Mouse (Mus musculus): ENCODE results near the gene Ints11.

Ints11 gene

GRCm38 (mm10) chr4:155847591-155848352 is 21.6 kb upstream of the Ints11 start:
- DNase-seq (ENCODE audit: extremely low read depth, insufficient read length, low spot score), result peak; percentile 51

DNA sequence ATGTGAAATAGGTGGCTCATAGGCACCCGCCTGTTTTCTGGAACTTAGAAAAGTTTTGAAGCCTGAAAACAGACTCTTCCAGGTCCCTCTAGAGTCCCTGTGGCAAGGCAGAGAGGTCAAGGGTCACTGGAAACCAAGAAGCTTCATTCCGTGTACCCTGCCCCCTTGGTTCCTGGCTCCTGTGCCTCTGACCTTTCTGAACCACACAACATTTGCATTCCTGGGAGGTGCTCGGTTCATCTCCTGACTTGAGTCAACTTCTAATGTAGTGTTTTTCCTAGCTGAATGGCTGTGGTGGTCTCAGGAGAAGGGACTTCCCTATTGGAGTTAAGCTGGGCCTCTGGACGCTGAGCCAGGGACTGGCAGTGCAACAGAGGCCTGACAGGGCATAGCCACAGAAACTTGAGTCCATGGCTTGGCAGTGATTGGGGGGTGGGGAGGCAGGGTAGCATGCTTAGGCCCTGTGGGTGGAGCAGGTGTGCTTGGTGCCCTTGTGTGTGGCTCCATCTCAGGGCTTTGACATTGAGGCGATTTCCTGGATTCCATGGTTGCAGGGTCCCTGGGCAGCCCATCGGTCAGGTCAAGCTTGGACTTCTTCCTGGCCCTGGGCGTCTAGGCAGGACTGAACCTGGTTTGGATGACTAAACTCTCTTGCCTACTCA is 20.8 kb upstream of the Ints11 start:
- no peak for DNase-seq (ENCODE audit: extremely low read depth, insufficient read length, low spot score)

DNA sequence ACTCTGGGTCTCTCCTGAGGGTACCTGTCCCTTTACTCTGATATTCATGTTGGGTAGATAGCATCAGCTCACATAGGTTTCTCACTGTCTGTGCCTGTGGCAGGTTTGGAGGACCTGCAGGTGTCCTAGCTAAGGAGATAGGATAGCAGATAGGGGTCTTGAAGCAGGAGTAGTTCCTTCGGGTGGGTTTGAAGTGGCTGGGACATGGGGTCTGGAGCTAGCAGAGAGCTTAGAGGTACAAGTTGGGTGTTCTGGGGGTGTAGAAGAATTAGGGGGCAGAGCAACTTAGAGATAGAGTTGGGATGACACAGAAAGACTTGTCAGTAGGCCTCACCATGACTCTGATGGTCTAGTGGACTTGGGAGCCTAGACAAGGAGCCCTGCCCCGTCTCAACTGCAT is 20.0 kb upstream of the Ints11 start:
- no peak for DNase-seq (ENCODE audit: extremely low read depth, insufficient read length, low spot score)

- DNase-seq (ENCODE audit: extremely low read depth, insufficient read length, low spot score), result no peak
These were observed 19.4 kb upstream of the Ints11 start for GRCm38 (mm10) chr4:155849792-155850451.

DNA sequence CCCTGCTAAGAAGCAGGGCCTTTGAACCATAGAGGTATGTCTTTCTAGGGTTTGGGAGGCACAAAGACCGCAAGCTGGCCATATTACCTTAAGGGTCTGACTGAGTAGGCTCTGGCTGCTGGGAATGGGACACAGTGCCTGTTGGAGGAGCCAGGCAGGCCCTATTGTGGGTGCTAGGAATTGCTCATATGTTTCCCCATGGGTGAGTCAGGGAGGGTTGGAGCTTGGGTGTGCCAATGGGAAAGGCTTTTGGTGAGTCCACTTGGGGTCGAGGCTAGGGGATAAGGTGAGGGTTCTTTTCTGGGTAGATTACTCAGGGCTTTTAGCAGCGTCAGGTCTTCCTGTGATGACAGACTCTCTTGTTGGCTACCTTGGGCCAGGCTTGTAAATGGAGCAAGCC is 18.0 kb upstream of the Ints11 start:
- DNase-seq (ENCODE audit: extremely low read depth, insufficient read length, low spot score), result no peak

DNA sequence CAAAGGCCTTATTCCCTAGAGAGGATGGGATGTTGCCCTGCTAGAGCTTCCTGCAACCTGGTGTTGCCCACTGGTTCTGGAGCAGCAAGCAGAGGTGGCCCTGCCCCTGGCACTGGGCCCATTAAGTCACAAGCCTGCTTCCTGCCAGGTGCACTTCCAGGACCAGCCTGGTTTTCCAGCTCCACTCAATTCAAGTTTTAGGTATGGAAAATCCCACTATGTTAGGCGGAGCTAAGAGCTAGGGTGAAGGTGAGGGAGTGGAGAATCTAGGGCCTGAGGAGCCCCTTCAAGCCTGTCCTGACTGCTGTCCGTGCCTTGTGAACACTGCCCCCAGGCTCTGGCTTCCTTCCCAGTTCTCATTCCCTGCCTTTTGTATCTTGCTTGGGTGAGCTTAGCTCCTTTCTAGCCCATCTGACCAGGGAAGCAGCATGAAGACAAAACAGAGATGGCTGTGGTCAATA is 17.4 kb upstream of the Ints11 start:
- DNase-seq (ENCODE audit: extremely low read depth, insufficient read length, low spot score), result no peak

DNA sequence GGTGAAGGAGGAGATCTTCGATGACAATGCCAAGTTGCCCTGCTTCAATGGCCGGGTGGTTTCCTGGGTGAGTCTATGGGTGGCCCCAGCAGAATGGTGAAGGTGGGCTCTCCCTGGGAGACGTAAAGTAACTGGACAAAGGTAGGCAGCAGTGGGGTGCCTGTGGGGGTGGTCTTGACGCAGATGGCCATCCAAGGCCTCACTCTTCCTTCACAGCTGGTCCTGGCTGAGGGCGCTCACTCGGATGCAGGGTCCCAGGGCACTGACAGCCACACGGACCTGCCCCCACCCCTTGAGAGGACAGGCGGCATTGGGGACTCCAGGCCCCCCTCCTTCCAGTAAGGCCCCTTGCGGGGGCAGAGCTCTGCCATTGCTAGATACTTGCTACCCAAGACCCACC is 15.9 kb upstream of the Ints11 start:
- DNase-seq (ENCODE audit: extremely low read depth, insufficient read length, low spot score), result no peak

- no peak for DNase-seq (ENCODE audit: extremely low read depth, insufficient read length, low spot score)
These were observed 14.4 kb upstream of the Ints11 start for GRCm38 (mm10) chr4:155854991-155855390.

DNA sequence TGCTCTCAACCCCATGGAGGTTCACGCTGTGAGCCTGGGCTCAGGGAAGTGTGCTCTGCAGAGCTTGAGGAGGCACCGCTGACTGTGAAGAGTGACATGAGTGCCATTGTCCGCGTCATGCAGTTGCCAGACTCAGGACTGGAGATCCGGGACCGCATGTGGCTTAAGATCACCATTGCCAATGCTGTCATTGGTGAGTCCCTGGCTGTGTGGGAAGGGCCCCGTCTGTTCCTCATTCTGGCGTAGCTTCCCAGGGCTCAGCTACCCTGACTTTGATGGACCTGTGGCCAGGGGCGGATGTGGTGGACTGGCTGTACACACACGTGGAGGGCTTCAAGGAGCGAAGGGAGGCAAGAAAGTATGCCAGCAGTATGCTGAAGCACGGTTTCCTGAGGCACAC is 13.3 kb upstream of the Ints11 start:
- DNase-seq (ENCODE audit: extremely low read depth, insufficient read length, low spot score), result no peak

DNA sequence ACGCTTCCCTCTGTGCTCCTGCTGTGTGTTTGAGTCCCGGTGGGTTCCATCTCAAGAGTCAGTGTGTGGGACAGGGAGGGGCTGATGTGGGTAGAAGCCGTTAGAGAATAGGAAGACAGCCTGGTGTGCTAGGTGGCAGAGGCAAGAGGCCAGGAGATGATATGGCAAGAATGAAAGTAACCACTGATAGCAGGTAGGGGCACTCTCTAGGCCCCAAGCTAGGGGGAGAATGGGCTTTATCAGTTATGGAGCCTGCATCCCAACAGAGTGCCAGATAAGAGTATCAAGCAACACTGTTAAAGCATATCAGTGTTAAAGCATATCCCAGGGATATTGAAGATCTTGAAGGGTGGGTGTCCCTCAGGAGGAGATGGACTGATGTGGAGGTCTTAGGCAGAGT is 12.5 kb upstream of the Ints11 start:
- DNase-seq (ENCODE audit: extremely low read depth, insufficient read length, low spot score), result no peak

DNA sequence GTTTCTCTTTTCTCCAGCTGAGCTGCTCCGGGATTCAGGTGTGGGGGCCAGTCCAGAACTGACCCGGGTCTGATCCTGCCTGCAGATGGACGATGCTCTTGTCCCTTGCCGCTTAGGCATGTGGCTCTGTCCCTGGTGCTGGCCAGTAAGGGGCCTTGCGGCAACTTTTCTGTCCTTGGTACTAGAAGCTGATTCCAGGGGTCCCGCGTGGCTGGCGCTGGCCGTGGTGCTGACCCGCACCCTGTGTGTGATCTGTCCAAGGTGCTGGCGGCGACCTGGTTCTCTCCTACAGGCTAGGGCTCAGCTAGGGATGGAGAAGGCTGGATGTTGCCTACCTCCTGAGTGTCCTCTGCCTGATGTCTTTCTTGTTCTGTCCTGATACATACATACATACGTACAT is 10.0 kb upstream of the Ints11 start:
- no peak for DNase-seq (ENCODE audit: extremely low read depth, insufficient read length, low spot score)

GRCm38 (mm10) chr4:155861787-155862186 is 7.6 kb upstream of the Ints11 start:
- no peak for DNase-seq (ENCODE audit: extremely low read depth, insufficient read length, low spot score)

DNA sequence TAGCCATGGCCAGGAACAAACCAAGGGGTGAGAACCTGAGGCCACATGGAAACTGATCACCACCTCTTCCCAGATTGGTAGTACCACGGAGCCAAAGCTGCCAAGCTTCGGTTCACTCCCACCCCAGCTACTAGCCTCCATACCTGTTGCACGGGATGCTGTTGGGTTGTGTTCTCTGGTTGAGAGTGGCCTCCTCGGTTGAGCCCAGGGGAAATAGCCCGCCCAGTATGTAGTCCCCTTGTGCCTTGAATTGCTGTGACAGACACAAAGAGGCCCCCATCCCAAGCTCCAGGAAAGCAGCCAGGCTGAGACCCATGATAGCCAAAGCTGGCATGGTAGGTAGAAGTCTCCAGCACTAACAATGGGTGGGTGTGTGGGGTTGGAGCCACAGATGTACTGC is 6.3 kb upstream of the Ints11 start, which contains the start of gene Tas1r3:
Gene Tas1r3 (minus strand): TSS at position 362 of the 400 bp plus-strand sequence.
- DNase-seq (ENCODE audit: extremely low read depth, insufficient read length, low spot score), result no peak

DNA sequence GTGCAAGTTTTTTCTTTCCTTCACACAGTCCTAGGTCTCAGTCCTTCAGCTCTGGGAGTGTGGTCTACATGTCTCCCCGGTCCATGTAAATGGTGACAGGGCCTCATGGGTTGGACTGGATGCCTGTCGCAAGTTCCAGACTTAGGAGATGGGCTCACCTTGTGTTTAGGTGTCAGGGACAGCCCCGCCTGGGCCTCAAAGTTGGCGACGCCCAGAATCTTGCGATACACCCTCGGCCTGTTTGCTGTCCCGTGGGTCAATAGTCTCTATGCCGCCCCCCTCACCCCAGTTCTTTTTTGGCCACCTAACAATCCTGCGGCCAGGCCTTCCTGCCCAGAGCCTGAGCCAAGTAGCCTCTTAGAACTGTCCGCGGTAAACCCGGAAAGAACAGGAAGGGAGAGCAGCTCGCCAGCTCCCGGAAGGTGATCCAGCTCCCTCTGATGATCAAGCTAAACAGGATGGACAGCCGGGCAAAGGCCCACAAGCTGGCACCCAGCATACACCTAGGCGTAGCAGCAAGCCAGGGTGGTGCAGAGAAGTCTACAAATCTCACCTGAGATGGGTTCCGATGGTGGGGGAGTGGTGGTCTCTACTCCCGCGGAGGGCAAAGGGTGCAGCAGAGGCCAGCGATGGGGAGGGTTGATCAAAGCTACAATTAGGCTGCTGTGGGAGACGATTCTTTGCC is 590 bp upstream of the Ints11 start:
- DNase-seq (ENCODE audit: extremely low read depth, insufficient read length, low spot score), result peak; percentile 50

DNA sequence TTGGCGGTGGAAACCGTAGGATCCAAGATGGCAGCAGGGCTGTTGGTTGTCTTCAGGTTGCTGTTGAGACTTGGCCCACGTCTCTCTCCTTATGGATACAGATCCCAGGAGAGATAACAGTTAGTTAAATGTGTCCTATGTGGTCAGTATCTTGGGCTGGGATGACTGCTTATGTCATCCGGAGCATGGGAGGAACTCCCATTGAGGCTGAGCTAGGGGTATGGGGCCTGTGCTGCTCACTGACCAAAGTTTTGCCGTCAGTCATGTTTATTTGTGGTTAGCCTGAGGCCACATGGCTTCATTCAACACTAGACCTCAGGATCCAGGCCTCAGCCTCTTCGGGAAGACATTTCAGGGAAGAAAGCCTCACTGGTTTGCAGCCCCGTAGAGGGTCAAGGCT is 2.1 kb downstream of the Ints11 start:
- peak; percentile 58 for DNase-seq (ENCODE audit: extremely low read depth, insufficient read length, low spot score)

DNA sequence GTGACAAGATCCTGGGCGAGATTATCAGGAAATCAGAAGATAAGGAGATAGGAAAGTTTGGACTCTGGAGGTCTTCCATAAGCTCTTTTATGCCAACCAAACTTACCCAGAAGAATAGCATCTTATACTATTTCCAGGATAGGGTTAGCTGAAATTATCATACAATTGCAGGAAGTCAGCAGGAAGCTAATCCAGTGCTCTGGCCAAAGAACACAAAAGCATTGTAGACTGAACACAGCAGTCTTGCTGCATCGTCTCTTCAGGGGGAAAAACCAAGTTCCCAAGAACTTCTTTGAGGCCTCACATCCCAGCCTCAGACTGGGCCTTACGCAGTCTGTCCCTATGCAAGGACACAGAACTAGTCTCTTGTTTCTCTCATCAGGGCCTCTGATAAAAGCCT is 14.2 kb downstream of the Ints11 start:
- DNase-seq (ENCODE audit: extremely low read depth, insufficient read length, low spot score), result no peak

DNA sequence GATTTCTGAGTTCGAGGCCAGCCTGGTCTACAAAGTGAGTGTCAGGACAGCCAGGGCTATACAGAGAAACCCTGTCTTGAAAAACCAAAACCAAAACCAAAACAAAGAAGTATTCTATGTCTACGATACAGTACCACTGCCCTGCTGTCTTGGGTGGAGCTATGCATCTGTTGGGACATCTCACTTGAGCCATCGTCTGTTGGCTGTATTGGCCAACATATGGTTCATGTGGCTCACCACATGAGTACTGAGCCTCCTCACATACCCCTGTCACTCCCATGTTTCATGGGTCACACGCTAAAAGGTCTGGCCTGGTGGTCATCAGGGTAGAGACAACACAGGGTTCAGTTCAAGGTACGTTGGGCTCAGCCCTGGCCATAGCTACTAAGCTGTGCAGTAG is 17.0 kb downstream of the Ints11 start:
- DNase-seq (ENCODE audit: extremely low read depth, insufficient read length, low spot score), result no peak

GRCm38 (mm10) chr4:155887674-155888073 is 18.3 kb downstream of the Ints11 start:
- no peak for DNase-seq (ENCODE audit: extremely low read depth, insufficient read length, low spot score)

DNA sequence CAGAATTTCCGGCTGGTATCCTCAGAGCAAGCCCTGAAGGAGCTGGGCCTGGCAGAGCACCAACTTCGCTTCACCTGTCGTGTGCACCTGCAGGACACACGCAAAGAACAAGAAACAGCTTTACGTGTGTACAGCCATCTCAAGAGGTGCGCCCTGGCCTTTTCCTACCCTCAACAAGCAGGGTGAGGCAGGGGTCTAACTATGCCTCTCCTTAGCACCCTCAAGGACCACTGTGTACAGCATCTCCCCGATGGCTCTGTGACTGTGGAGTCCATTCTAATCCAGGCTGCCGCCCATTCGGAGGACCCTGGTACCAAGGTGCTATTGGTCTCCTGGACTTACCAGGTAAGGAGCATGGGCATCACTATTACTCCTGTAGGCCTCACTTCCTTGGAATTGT is 18.8 kb downstream of the Ints11 start:
- DNase-seq (ENCODE audit: extremely low read depth, insufficient read length, low spot score), result no peak

- no peak for DNase-seq (ENCODE audit: extremely low read depth, insufficient read length, low spot score)
These were observed 20.0 kb downstream of the Ints11 start for GRCm38 (mm10) chr4:155889316-155889715.

DNA sequence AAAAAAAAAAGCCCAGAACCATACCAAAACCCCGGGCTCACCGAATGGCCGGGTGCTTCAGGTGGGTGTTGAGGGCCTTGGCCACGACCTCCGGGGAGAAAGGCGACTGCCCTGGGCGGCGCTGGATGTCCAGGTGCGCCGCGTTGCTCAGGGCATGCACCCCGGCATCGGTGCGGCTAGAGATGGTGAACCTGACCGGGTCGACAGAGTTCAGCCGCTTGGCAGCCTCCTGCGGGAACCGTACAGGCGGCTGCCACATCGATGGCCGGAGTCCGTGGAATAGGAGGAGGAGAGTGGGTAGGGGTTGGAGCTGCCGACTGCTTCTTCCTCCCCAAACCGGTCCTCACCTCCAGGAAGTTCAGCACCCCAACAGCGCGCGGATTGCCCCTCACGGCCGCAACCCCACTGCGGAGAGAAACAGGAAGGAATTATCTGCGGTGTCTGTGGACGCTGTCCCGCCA is 21.7 kb downstream of the Ints11 start:
- no peak for DNase-seq (ENCODE audit: extremely low read depth, insufficient read length, low spot score)
